Mouse (Mus musculus) heart, postnatal 10 days (tissue): ENCODE data around the gene Osbpl9. TPM values are rescaled to one million over a fixed set of nuclear protein-coding genes. Genes with fewer than 3 reads are reported as not detected.

ENCODE experiments used
- DNase-seq, 2 experiments: peaks; one replicate each; pipeline ENCODE4 v3.0.0; 2021
- intact Hi-C: fragments of 180-260 bp; cut with DNase I; formaldehyde crosslinking; loops from one replicate; pipeline ENCODE4 v1.15.1; 2025
- microRNA-seq, 2 experiments: library from miRNA; unstranded; fragments of <30 nt; microRNA quantifications; one replicate each; pipeline ENCODE4 v1.2.0; 2022
- total RNA-seq, 2 experiments: library from RNA; stranded (reverse); gene quantifications; 2 replicates each; pipeline ENCODE4 v1.2.3; 2021

The Osbpl9 gene
- total RNA-seq, 2 experiments from 2014 or later, result 86.2 to 92.2 TPM

GRCm38 (mm10) chr4:109056351-109056750, 145.7 kb downstream of the Osbpl9 start:
- DNase-seq, result no peak
- intact Hi-C loops, result loop anchor here (5.0 kb wide), 1 partner anchor 106 kb away; no protein-coding TSS in a partner anchor

GRCm38 (mm10) chr4:109054003-109054402, 148.1 kb downstream of the Osbpl9 start:
- no peak for DNase-seq

GRCm38 (mm10) chr4:109052282-109052681, 149.8 kb downstream of the Osbpl9 start:
- DNase-seq, result no peak
- intact Hi-C loops, result no loop called here

More at GRCm38 (mm10) chr4:109054003-109054402, 148.1 kb downstream of the Osbpl9 start:
- intact Hi-C loops, result no loop called here

- intact Hi-C loops, result no loop called here
- no peak for DNase-seq
These were observed 153.8 kb downstream of the Osbpl9 start for GRCm38 (mm10) chr4:109048258-109048657.

GRCm38 (mm10) chr4:109043756-109044155, 158.3 kb downstream of the Osbpl9 start:
- no peak for DNase-seq
- intact Hi-C loops, result no loop called here

GRCm38 (mm10) chr4:109043294-109043693, 158.8 kb downstream of the Osbpl9 start:
- DNase-seq, result no peak
- intact Hi-C loops, result no loop called here

- no peak for DNase-seq
- intact Hi-C loops, result no loop called here
These were observed 159.3 kb downstream of the Osbpl9 start for GRCm38 (mm10) chr4:109042739-109043138.

- peak; percentile 38 to 71 for DNase-seq
- intact Hi-C loops, result no loop called here
These were observed 165.7 kb downstream of the Osbpl9 start for GRCm38 (mm10) chr4:109036327-109036726.

GRCm38 (mm10) chr4:109030266-109030665, 171.8 kb downstream of the Osbpl9 start:
- no peak for DNase-seq
- intact Hi-C loops, result no loop called here

GRCm38 (mm10) chr4:109029857-109030256, 172.2 kb downstream of the Osbpl9 start:
- intact Hi-C loops, result no loop called here
- no peak for DNase-seq

GRCm38 (mm10) chr4:109026543-109026942, 175.5 kb downstream of the Osbpl9 start:
- DNase-seq, result no peak
- intact Hi-C loops, result no loop called here

- DNase-seq, result no peak
- intact Hi-C loops, result no loop called here
These were observed 177.0 kb downstream of the Osbpl9 start for GRCm38 (mm10) chr4:109025061-109025460.

GRCm38 (mm10) chr4:109021976-109022375, 180.1 kb downstream of the Osbpl9 start:
- intact Hi-C loops, result no loop called here
- DNase-seq, result no peak

GRCm38 (mm10) chr4:109019301-109019700, 182.8 kb downstream of the Osbpl9 start:
- DNase-seq, result no peak
- intact Hi-C loops, result no loop called here

- intact Hi-C loops, result no loop called here
- no peak for DNase-seq
These were observed 184.6 kb downstream of the Osbpl9 start for GRCm38 (mm10) chr4:109017441-109017840.

GRCm38 (mm10) chr4:109014091-109014490, 188.0 kb downstream of the Osbpl9 start:
- no peak for DNase-seq
- intact Hi-C loops, result no loop called here

Small RNAs within 50 kb of the gene (microRNA-seq; reads per million reads assigned to microRNA genes)
- gene Mir761, result 0 reads per million in 2 experiments

Other genes starting within 250 kb of the Osbpl9 start
- gene Nrd1, start 201.6 kb downstream of the Osbpl9 start, total RNA-seq, result 100 to 1,000 TPM in 1 of 2 experiments, 10 to 100 TPM in 1; 88.8 to 101 TPM
- under 1 TPM in 1 of 2 experiments, not detected in 1; 0.22 TPM for gene Calr4, start 32.2 kb upstream of the Osbpl9 start, total RNA-seq
- 10 to 100 TPM; 51.5 to 54.9 TPM for gene Eps15, start 78.0 kb upstream of the Osbpl9 start, total RNA-seq
- gene Ttc39a, start 204.4 kb upstream of the Osbpl9 start, total RNA-seq, result 1 to 10 TPM; 2.8 to 4.1 TPM